Mouse (Mus musculus) megakaryocyte, embryonic 14.5 days (primary cell): ENCODE measurements at regions not wholly inside any gene's neighbourhood (a gene's known extent, or its start where the extent isn't known, plus 50 kb on each side); places are given as distances from the start of the nearest gene placed in this dataset.

ENCODE experiments used
- FLI1 ChIP-seq: IDR thresholded peaks from 2 replicates; pipeline ENCODE4 v1.6.1; 2012; ENCODE audit warnings: low read length, inconsistent platforms, mixed read lengths
- GATA1 ChIP-seq: IDR thresholded peaks from 3 replicates; pipeline ENCODE4 v1.6.1; 2012; ENCODE audit warnings: mixed read lengths, low read length, inconsistent platforms, borderline replicate concordance

- TF ChIP-seq GATA1 (no peak), FLI1 (no peak)
Observed at GRCm38 (mm10) chr1:73178810-73179209, 163.1 kb upstream of the Tnp1 start.
